Mouse (Mus musculus): ENCODE measurements at regions not wholly inside any gene's neighbourhood (a gene's known extent, or its start where the extent isn't known, plus 50 kb on each side); places are given as distances from the start of the nearest gene placed in this dataset.

DNA sequence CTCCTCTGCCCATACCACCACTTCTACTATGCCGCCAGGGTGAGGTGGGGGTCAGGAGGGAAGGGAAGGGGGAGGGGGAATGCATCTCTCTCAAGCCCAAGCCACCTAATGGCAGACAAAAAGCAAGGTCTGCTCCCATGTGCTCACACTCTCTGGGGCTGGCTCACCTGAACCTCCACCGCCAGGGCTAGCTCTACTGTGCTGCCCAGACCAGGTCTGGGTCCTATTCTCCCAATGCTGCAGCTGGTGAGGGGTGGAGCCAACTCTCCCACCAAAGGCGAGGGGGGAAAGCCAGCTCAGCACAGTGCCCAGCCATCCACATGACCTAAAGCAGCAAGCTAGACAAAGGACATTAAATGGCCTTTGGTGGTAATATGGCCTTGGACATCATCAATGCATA lies 158.6 kb downstream of the Chic2 start:
- no peak for DNase-seq (ENCODE audit: low spot score in 2 of 2)

DNA sequence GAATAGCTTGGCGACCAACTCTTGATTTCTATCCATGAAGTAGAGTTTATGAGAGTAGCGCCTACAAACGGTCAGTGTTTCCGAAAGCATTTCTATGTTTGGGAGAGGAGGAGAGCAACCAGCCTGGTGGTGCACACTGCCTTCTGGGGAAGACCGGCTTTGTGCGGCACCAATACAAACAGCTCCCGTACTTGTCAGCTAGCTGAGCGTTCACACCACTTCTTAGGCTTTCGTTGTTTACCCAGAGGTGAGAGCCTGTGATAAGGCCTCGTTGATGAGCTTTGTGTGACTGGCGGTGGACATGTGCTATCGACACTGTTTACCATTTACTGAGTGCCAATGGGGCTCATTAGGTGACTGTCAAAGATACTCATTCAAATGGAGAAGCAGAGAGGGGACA lies 162.0 kb downstream of the Chic2 start:
- DNase-seq (ENCODE audit: low spot score in 2 of 2): no peak

DNA sequence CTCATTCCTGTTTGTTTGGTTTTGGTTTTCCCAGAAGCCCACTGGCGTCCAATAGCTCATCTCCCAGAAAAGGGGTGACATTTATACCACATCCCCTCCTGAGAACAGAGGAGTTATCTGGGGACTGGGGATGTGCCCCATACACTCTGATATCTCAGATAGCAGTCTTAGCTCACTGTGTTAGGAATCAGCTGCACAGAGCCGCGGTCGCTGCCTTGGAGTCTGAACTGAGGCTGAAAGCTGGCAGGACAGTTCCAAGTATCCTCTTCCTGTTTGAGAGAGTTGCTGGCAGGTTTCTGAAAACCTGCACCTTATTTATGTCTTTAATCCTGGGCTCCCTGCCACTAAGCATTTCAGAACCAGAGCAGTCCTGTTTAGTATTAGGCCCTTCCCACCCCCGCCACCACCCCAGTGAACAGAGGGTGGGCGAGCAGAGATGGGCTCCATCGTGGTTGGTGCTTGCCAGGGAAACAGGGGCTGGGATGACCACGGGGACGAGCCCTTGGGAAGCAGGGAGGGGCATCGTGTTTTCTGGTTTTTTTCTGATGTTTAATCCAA lies 163.8 kb downstream of the Chic2 start:
- peak in 1 of 2 experiments; percentile 8 for DNase-seq (ENCODE audit: low spot score in 2 of 2)

DNA sequence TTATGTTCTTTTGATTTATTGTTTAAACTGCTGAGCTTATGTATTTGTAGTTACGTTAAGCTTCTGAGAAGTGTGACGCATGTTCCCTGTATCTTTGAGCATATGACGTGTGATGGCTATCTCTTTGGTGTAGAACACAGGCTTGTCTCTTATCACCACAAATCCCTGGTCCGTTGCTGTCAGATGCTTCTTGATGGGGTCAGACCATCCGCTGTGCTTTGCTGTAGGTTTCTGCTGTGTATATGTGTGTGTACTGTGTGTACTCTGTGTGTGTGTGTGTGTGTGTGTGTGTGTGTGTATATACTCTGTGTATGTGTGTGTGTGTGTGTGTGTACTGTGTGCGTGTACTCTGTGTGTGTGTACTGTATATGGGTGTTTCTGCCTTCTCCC lies 164.5 kb downstream of the Chic2 start:
- no peak for DNase-seq (ENCODE audit: low spot score in 2 of 2)

DNA sequence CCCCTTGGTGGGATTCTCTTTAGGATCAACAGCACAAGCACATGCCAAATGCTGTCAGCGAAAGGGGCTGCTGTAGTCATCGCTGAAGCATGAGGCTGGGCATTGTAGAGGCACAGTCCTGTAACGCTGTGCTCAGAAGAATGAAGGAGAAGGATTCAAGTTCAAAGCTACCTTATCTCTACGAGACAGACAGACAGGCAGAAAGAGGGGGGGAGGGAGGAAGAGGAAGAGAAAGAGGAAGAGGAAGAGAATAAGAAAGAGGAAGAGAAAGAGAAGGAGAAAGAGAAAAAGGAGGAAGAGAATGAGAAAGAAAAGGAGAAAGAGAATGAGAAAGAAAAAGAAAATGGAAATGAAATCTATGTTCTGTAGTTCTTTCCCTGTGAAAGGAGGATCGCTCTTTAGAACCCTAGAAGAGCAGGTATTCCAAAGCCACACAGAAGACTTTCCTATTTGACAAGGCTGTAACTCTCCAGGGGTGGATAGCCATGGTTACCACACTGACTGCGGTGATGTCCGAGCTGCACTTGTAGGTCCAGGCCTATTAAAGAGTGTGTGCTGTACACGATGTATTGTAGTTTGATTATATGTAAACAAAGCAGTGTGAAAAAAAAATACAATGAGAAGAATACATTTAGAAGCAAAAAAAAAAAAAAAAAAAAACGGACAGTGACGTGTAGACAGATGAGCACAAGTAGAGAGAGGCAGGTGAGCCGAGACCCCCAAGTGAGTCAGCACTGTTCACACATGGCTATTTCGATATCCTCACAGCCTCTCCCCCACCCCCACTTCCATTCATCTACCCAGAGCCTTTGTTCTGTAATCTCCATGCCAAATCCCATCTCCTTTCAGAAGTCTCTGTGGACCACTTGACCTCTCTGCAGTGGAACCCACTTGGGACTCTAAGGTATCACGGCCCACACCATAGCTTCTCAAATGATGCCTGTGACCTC lies 165.2 kb downstream of the Chic2 start:
- no peak for DNase-seq (ENCODE audit: low spot score in 2 of 2)

DNA sequence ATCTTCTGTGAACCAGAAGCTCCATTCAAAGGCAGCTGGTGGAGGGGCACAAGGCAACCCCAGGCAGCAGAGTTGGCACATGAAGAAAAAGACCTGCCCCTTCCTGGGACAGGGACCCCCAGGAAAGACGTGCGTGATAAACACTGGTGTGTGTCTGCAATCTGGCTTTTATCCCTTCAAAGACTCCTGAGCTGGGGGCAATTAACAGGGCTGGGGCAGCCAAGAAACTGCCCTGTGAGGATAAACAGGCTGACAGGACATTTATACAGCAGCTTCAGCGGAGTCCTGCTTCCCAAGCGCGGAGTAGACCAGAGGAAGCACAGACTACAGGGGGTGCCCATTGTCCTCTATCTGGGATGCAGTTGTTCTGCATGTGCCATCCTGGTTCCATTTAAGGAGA lies 167.0 kb downstream of the Chic2 start:
- no peak for DNase-seq (ENCODE audit: low spot score in 2 of 2)

DNA sequence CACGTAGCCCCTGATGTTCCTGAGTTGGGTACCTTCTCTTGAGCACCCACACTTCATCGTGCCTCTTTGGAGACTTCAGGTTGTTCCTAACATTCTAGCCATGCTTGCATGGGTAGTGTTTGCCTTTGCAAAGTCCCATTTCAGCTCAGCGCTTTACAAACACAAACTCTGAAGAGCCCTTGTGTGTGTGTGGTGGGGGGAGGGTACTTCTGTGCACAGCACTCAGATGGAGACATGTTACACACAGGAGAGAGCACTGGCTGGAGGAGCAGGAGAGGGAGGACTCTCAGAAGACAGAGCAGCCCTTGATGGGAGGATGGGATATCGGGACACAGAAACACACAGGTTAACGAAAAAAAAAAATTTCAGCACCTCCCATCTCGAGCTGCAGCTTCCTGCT lies 167.4 kb downstream of the Chic2 start:
- DNase-seq (ENCODE audit: low spot score in 2 of 2): no peak

DNA sequence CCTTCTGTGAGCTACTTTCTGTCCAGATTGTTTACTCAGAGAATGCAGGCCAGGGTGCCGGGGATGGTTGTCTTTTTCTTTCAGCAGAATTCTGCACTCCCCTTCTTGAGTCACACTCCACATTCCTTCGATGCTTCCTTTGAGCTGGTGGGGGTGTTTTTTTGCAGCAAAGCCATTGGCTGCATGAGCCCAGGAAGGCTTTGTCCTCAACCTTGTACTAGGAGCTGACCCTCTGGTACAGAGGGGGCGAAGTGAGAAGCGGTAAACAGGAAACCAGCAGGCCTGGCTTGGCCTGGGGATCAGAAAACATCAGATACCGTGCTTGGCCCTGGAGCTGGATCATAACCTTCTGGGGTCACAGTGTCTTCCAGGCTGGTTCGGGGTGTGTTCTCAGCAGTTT lies 169.9 kb downstream of the Chic2 start:
- DNase-seq (ENCODE audit: low spot score in 2 of 2): no peak

DNA sequence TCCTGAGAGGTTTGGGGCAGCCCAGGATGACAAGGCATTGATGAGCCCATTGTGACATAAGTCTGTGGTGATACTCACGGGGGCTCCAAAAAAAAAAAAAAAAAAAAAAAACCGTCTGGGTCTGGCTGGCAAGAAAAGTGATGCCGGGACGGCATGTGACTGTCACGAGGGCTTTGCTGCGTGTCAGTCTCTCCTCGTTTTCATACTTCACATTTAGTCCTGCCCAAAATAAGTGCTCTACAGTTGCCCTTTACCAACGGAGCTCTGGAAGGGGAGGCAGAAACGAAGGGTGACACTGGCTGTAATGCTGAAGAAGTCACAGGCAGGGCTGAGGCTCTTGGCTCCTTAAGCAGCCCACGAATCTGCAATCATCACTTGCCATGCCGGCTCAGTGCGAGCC lies 167.9 kb upstream of the Lnx1 start:
- DNase-seq (ENCODE audit: low spot score in 2 of 2): no peak

DNA sequence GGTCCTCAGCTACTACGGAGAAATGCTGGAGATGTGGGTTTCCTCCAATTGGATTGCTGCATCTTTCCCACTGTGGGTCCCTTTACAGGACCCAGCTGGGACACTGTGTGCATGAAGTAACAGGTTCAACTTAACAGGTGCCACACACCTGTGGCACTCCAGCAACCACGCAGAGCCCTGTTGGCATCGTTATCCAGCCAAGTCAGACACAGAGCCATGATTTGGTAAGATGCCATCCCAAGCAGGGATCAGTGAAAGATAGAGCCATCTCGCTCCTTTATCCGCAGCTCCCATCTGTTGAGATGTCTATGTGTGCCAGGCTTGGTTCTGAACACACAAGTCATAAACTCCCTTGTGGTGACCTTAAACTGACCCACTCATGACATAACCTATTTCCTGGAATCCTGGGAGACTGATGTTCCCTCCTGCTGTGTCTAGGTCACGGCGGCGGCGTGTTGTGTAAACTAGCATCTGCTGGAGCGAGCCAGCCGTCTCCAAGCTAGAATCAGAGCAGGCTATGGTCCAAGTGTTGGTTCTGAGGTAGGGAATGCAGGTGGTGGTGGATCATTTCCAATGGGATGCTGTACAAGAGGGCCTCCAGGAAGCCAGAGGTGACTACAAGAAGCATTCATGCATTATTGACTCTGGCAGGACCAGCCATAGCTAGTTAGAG lies 164.5 kb upstream of the Lnx1 start:
- no peak for DNase-seq (ENCODE audit: low spot score in 2 of 2)

DNA sequence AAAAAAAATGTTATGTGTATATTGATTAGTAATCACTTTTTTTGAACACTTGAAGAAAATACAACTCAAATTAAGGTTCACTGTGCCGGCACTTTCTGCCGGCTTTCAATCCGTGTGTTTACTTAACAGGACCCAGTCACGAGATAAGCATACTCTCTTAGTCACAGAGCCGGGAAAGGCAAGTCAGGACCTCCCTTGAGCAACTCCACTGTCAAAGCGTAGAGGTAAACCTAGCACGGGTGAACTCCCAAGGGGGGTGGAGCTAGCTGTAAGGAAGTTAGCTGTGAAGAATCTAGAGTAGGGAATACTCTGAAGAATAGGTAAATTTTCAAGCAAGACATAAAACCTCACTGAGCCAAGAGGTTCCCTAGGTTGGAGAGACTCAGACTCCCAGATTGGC lies 164.0 kb upstream of the Lnx1 start:
- no peak for DNase-seq (ENCODE audit: low spot score in 2 of 2)

DNA sequence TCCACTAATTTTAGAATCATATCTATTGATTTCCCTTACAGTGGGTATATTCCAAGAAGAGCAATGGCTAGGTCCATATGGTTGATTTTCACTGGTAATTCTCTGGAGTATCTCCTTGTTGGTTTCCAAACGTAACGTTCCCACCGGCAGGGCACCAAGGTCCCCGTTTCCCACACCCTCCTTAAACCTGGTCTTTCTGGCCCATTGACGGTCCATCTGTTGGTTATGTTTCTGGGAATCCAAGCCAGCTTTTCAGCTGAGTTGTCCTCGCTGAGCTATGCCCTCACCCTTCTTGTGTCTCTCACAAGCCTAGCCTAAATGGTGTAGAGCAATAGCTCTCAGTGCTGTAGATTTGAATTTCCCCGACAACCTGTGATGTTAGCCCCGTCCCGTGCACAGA lies 162.7 kb upstream of the Lnx1 start:
- DNase-seq (ENCODE audit: low spot score in 2 of 2): no peak

DNA sequence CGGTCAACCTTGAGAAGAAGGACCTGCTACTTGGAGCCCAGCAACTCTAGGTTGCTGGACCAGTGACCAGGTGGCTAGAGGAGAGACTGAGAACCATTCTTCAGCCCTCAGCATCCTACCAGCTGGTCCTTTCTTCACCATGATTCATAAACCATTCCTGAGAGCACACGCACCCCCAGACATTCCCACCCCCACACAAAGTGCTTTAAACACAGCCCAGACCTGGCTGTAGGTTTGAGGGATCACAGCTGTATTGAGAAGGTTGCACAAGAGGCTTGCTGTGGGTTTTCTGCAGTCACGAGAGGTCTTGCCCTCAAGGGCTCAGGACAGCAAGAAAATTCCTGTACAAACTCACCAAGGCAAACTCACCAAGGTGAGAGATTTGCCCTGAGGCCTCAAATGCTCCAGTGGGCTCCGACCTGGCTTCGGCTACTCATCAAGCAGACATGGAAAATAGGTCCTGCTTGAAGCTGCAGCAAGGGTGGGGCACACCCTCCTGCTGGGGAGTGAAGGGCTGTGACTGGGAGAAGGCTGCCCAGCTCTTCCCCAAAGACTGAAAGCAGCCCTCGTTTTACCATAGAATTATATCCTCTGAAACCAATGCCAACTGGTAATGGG lies 161.9 kb upstream of the Lnx1 start:
- DNase-seq (ENCODE audit: low spot score in 2 of 2): no peak

DNA sequence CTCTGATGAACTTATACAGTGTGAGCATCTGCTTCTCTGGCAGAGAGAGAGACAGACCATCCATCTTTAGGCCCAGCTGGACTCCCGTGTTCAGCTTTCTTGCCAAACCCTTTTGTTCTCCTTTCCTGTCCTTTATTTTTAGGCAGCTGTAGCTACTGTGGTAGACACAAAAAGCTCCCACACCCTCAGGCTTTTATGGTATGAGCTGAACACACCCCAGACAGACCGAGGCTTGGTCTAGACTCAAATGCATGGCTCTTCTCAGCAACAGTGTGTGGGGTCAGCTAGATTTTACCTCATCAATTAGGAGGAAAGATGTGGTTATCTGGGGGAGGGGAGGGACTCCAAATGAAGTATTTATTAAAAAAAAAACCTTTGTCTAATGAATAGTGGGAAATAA lies 158.6 kb upstream of the Lnx1 start:
- DNase-seq (ENCODE audit: low spot score in 2 of 2): no peak

DNA sequence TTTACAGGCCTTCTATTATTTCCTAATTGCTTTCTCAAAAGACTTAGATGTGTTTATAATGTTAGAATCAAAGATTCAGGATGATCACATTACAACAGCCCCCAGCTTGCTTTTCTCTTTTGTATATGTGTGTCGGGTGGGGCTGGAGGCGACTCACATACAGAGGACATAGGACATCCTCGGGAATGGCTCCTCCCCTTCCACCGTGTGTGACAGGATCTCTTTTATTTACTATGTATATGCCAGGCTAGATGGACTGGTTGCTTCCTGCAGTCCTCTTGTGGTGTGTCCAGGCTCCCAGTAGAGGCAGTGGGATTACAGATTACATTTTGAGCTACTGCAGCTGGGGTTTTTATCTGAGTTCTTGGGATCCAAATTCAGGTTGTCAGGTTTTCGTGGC lies 155.1 kb upstream of the Lnx1 start:
- DNase-seq (ENCODE audit: low spot score in 2 of 2): no peak

DNA sequence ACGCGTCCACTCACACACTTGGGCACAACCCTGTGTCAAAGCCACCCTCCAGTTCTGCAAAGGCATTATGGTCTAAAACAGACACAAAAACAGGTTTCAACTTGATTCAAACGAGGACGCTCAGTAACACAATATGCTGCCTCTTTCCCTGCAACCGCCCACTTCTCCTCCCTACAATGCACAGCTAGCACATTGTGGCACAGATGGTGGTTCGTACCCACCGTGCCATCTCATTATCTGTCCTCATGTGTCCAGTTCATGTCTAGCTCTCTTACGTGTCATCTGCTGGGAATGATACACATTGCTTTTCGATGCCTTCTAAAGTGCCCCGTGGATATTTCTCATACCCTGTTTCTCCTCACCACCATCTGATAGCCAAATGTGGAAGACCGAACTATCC lies 154.4 kb upstream of the Lnx1 start:
- no peak for DNase-seq (ENCODE audit: low spot score in 2 of 2)

DNA sequence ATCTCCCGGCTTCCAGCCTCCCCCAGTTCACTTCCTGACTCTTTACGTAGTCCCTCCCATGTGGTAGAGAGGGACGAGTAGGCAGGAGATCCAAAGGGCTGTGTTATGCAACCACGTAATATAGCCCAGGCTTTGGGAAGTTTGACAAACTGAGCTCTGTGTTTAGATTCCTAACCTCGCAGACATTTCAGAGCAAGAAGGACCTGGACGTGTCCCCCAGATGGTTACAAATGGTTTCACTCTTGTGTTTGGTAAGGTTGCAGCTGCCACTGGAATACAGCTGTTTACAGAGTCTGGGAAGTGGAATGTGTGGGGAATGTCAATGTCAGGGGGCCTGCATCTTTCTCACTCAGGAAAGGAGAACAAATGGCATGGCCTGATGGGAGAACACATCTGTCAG lies 145.1 kb upstream of the Lnx1 start:
- DNase-seq (ENCODE audit: low spot score in 2 of 2): no peak

DNA sequence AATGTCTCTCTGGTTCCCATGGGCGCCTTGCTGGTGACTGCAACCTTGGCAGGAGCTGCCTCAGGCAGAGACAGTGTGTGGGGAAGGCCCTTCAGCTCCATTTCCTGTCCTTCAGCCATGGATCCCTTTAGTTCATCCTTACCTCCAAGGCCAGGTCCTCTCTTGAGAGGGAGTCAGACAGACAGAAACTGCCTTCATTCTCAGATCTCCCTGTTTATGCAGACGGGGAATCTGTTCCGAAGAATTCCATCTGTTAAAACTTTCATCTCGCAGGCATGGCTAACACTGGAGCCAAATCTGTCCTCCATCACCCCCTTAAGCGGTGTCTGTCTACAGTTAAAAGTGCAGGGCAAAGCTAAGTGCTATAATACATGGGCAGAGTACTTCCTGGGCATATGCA lies 144.0 kb upstream of the Lnx1 start:
- DNase-seq (ENCODE audit: low spot score in 2 of 2): no peak

DNA sequence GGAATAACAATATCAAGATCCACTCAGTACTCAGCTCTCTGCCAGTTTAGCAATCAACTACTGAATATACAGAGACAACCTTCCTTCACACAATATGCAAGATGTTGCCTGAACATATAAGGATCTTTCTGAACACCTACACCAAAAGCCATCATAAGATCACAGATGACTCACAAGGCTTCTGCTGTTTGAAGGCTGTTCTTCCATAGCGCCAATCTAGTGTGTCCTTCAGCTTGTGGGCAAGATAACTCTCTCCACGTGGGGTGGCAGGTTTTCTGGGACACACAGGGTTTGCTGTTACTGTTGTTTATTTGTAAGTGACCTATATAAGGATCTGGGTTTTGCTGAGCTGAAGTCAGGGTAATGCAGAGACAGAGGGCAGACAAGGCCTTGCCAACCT lies 131.7 kb upstream of the Lnx1 start:
- no peak for DNase-seq (ENCODE audit: low spot score in 2 of 2)

DNA sequence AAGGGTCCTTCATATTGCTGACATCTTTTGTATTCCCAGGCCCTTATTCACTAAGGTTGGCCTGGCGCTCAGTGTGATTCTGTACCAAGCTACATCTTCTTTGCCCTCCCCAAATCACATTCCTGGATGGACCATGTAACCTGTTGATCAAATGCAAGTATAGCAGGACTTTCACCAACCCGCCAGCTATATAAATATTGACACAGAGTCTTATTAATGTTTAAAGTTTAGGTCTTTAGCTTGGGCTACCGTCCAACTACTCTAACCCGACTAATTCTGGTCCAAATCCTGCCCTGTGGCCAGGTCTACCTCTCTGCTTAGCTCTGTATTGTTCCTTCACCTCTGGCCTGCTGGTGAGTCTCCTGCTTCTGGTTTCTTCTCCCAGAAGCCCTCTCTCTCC lies 131.2 kb upstream of the Lnx1 start:
- DNase-seq (ENCODE audit: low spot score in 2 of 2): no peak

DNA sequence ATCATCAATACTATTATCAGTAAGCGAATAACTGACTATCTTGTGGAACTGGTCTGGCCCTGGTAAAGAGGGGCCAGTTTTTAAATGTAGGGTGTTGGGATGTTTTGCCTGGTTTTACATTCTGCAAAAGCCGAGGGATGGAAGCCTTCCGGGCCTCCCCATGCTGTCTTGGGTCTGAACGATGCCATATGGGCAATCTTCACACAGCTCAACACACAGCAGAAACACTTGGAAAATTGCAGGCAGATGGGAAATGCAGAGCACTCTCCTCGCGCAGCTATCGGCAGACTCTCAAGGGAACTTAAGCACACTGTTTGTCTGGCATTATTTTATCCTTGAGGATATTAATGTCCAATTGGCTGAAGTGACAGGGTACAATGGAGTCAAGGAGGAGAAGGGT lies 129.3 kb upstream of the Lnx1 start:
- no peak for DNase-seq (ENCODE audit: low spot score in 2 of 2)

DNA sequence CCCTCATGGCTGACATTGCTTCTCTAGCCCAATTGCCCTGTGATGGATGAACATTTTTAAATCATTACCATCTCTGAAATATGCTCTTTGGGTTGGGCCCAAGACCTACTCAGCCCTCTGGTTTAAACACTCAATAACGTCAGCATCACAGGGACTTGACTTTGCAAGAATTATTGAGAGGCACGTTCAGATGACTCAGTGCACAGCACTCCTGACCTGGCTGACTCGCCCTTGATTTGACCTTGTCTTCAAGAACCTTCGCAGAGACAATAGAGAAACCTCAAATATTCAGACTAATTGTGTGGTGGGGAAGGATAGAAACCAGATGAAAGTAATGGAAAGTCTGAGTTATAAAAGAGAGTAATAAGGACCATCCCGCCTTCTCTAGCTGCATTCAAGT lies 127.9 kb upstream of the Lnx1 start:
- DNase-seq (ENCODE audit: low spot score in 2 of 2): no peak
